Mouse (Mus musculus): ENCODE data around the gene Syt16.

Syt16 gene

DNA sequence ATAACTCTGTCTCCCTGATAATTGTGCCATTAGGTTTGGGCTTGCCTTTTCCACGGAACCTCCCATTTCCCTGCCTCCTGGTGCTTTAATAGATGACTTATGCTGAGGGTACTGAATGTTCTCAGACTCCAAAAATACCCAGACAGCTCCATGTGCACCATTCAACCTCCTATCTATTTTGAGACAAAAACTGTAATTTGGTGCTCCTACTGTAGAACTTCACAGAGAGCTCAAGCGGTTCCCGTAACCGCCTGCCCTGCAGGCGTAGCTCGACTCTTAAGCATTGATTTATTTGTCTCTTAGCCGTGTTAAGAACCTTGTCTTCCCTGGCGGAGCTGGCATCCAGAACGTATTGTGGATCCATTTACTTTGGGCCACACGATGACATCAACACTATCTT is 233.3 kb downstream of the Syt16 start:
- no peak for DNase-seq (ENCODE audit: low read depth)

DNA sequence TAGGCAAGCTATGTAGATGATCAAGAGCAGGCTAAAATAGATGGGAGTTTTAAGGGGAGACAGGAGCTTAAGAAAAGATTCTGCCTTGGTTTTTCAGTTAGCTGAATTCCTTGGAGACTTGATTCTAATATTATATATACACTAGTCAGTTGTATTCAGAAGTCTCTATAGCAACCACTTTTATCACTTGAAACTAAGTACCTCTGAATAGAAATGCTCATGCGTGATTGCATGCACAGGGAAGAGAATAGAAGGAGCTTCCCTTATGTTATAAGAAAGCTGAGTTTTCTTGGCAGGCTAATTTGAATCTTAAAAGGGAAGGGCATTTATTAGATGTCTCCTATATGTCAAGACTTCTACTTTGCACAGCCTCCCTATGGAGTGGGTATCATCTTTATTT is 235.4 kb downstream of the Syt16 start:
- no peak for DNase-seq (ENCODE audit: low read depth)

DNA sequence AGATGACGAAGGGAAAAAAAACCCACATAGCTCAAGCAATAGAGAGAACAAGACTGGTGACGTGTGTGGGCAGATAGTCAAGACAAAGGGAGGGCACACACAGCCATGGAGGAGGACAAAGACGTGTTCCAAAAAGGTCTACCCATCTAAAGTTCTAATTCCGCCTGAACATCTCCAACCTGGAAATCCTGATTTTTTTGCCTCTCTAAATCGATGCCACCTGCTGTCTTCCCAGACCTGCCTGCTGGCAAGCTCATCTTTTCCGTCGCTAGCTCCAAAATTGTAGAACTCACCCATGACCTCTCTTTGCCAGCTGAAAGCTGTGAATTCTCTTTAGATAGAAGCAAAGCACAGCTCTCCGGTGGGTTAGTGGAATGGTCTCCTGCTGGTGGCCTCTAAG is 238.7 kb downstream of the Syt16 start:
- no peak for DNase-seq (ENCODE audit: low read depth)

DNA sequence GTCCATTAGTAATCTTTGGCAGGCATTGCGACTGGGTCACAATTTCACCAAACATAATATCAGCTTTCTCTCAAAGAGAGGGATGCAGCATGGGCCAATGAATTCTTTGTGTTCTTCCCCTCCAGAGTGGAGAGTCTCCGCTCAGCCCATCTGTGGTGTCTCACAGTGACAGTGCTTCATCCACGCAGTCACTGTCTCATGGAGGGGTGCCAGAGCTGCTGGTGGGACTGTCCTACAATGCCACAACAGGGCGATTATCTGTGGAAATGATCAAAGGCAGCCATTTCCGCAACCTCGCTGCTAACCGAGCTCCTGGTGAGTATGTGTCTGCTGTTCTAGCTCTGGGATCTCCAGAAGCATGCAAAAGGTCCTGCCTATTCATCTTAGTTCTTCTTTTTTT is 240.6 kb downstream of the Syt16 start:
- DNase-seq (ENCODE audit: low read depth): no peak

DNA sequence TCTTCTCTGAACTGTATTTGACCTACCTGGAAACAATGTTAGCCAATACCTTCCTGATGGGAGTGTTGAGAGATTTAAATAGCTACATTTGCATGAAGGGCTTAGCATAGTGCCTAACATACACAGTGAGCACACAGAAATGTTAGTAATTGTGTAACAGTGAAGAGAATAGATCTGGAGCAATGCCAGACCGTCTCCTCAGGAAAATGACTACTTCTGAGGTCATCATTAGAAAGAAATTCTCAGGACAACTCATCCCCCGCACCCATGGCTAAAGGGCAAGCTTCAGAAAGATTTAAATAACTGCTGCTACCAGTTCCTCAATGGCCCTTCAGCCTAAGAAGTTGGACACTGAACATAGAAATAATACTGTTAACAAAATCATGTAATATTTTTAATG is 241.3 kb downstream of the Syt16 start:
- DNase-seq (ENCODE audit: low read depth): peak; percentile 9

DNA sequence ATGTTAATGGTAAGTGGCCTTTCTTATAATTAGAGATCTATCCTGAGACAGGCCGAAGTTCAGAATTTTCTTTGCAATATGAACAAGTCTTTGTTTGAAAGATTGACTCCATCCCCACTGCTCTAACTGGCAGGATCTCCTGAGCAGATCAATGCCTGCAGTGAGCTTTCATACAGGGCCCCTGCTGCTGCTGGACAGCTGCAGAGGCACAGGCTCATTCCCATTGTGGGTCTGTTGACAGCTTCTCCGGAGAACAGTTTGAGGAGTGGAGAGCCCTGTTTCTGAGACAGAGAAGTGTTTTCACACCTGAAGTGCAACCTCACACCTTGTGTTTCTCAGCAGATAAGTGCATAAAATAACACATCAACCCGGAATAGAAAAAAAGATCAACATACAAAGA is 267.4 kb downstream of the Syt16 start:
- no peak for DNase-seq (ENCODE audit: low read depth)

DNA sequence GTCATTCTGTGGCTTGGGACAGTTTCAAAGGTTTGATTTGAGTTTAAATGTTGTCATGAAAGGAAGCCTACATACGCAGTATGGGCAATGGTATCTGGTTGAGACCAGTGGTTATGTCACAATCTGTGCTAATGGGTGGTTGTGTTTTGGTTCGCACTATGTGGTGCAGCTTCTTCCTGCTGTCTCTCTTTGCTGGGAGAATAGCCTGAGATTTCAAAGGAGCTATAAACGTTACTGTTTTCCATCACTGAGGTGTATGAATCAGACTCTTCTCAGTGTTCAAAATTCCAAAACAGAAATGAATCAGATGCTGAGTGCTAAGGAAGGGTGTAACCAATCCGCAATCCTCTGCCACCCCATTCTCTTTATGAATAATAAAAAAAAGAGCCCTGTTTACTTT is 269.6 kb downstream of the Syt16 start:
- DNase-seq (ENCODE audit: low read depth): peak; percentile 9

DNA sequence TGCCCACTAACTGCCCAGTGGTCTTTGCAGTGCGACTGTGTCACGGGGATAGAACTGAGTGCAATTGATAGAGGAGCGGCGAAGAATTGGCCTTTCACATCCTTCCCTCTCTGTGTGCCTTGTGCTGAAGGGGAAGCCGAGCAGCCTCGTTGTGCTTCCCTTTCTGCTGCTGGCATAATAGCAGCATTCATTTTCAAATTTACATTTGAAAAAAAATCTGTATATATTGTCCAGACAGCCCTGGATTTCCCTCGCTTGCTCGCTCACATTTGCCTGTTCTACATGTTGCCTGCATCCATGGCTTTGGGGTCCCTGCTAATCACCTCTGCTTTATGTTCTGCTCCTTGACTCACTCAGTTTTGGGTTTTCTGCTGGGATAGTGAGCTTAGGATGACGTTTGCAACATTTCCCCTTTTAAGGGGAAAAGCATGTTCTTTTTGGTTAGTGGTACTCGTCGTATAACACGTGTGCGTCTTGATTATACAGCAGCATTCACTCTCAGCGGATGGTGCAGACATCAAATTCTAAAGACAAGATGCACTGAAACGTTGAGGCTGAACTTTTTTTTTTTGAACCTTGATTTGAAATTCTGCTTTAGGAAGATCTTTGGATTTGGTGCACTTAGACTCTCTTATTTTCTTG is 271.3 kb downstream of the Syt16 start:
- DNase-seq (ENCODE audit: low read depth): no peak

DNA sequence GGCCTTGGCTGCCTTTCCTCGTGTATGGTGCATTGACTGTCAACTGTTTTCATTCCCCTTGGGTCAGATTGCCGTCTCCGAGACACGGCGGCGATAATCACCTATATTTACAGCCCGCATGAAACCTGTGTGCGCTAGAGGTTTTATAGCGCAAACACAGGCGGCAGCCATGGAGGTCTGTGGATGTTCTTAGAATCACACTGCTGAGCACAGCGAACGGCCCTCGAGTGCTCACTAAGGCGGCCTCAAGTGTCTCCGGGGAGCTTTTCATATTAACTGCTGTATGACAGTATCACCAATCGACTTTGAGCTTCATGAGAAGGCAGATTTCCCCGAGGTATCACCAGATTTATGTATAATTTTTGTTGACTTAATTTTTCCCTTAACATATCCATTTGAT is 275.1 kb downstream of the Syt16 start:
- DNase-seq (ENCODE audit: low read depth): no peak

DNA sequence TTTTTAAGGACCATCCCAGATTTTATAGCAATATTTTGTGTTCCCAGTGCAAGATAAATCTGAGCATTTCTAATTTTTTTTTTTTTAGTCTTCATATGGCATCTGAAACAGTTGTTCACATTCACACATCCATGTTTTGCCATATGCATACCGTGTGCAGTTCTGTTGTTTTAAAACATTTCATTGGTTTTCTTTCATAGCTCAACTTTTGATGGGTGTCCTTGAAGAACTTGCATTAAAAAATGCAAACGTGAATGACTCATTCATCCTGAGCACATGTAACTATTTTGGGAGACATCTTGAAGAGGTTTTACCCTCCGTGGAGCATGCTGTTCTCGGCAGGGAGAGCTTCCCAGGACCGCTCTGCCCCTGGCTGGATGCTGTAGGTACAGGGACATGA is 279.8 kb downstream of the Syt16 start:
- DNase-seq (ENCODE audit: low read depth): no peak

DNA sequence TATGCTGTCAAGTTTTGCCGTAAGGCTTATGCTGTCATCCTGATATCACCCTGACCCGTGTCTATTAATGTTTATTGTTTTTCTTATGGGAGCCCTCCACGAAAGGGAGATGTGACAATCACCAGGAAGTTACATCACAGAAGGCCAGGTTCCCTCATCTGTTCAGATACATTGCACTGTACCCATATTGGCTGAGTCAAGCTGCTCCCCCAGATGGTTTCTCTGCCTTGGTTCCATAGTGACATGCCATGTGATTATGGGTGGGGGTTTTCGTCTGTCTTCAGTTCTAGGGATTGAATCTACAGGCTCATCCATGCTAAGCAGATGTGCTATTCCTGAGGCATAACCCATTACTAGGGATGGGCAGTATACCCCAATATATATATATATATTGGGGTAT is 283.9 kb downstream of the Syt16 start:
- no peak for DNase-seq (ENCODE audit: low read depth)

DNA sequence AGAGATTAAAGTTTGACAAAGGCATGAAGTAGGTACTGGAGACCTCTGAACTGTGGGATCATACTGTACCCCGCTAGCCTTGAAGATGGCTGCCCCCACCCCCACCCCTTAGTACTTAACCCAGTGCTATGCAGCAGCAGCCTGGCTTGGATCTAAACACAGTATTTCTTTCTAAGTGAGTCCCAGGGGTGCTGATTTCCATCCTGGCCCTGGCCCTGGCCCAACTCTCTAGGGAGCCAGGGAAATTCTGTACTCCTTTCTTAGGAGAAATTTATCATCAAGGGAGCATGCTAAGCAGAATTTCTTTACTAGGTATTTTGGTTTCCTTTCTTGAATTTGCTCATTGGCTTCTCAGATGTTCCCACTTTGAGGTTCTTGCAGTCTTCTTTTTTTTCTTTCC is 285.4 kb downstream of the Syt16 start:
- no peak for DNase-seq (ENCODE audit: low read depth)

DNA sequence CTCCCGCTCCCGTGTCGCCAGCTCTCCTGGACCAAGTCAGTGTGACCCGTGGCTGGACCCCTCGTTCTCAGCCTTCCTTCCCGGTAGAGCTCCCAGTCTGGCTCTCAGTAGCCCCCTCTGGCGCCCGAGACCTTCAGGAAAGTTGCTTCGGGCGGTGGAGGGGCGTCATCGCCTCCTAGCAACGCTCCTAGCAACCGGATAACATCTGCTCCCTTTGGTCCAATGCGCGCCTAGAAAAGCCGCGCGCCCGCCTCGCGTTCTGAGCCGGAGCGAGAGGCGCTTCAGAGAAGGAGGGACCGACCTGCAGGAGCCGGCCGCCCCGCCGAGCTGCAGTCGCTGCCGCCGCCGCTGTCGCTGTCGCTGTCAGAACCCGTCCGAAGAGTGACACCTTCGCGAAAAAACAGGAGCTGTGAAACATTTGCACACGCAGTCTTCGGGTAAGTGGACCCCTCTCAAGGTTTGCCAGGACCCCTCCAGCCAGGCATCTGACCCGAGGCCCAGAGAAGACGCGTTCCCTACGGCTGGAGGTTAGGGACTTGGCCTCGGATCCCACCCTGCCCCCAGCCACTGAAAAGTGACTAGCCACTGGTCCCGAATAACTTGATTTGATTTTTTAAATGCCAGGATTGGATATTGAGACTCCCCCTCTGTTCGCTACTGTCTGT is 286.7 kb downstream of the Syt16 start:
- no peak for DNase-seq (ENCODE audit: low read depth)

DNA sequence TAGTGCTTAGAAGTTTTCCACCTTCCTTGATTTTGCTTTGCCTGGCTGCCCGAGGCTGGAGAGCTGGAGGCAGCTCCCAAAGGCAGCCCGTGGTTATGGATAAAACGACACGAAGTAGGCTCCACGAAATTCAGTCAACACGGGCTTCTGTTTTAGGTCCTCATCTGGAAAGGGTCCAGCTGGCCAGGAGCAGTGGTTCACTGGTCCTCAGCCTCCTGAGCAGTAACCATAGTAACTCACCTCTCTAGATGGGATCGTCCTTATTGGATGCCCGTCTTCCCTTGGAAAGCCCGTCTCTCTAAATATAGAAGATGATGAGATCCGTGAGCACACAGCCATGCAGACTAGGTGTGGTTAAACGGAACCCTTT is 287.2 kb downstream of the Syt16 start:
- no peak for DNase-seq (ENCODE audit: low read depth)

DNA sequence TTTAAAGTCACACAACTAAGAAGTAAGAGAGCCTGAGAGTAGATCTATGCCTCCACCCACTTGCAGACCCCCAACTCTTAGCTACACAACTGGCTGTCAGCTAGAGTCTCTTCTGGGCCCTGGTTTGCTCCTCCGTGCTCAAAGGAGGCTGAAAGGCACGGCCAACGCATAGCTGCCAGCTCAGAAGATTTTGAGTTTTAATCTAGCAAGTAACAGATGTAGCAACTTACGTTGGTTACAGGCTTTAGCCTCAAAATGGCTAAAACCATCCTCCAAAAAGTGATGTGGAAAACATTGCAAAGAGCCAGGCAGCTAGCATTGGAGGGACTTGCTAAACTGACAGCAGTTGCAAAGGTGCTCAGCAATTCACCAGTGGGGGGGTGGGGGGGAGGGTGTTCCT is 293.5 kb downstream of the Syt16 start:
- DNase-seq (ENCODE audit: low read depth): no peak

DNA sequence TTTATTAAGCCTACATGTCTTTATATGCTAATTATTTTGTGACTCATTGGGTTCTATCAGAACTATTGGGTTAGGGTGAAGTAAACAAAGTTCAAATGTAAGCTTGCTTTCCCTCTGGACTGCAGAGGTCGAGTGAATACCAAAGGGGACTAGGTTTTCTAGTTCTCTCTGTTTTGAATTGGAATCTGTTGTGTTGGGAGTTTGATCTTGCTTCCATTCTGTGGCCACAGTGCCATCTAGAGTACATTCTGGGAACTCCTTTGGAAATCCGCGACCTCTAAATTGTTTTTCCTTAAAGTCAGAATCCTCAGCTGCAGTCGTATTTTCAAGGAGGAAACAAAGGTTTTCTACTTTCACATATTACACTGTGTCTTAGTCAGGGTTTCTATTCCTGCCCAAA is 296.2 kb downstream of the Syt16 start:
- DNase-seq (ENCODE audit: low read depth): peak; percentile 75

DNA sequence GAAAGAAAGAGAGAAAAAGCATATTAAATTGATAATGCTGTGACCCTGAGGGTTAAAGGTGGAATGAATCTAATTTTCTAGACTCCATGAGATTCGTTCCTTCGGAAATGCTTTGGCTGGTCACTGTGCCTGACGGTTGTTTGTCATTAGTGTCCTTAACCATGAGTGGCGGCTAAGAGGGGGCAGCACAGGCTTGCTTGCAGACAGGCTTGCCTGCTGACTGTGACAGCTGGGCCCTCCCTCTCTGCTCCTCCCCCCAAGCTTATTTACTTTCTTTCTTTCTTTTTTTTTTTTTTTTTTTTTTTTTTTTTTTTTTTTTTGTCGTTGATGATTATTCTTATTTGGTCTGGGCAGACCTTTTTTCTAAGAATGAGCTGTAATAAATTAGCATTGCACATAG is 298.9 kb downstream of the Syt16 start:
- DNase-seq (ENCODE audit: low read depth): no peak

DNA sequence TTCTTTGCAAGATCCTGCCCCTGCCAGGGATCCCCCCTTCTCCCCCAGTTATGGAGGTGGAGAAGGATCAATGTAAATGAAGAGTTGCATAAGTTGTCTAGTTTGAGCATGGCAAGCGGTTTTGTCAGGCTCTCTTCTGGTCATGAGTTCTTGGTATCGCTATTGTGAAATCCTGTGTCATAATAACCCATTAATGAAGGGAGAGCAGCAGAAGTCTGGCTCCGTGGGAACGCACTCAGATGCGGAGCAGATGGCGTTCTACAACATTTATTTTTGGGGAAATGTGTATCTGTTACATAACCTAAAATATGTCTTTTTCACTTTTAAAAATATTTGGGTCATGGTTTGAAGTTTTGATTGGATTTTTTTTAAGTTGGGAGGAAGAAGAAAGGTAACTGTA is 304.1 kb downstream of the Syt16 start:
- DNase-seq (ENCODE audit: low read depth): no peak

DNA sequence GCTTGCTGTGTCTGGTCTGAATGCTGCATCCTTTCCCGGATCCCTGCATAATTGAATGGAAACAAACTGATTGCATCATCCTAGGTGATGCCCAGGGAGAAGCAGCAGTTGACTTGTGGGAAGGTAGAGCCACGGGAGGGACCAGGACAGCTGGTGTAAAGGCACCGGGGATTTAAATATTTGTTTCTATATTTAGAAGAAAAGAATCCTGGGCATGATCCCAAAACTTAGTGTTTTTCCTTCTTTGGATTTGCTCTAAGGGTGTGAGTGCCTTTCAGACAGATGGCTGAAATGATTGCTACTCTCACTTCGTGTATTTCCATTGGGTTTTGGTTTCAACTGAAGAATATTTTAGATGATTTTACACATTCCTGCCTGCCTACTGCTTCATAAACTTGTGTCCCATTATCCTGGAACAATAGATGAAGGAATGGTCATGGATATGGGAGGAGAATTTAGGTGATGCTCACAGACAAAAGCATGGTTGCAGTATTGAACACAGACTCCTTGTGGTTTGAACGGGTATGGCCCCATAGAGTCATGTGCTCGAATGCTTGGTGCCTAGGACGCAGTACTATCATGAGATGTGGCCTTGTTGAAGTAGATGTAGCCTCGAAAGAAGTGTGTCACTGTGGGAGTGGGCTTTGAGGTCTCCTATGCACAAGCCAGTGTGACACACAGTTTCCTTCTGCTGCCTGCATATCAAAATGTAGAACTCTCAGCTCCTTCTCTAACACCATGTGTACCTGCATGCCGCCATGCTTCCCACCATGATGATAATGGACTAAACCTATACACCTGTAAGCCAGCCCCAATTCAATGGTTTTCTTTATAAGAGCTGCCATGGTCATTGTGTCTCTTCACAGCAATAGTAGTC is 306.2 kb downstream of the Syt16 start:
- DNase-seq (ENCODE audit: low read depth): no peak

DNA sequence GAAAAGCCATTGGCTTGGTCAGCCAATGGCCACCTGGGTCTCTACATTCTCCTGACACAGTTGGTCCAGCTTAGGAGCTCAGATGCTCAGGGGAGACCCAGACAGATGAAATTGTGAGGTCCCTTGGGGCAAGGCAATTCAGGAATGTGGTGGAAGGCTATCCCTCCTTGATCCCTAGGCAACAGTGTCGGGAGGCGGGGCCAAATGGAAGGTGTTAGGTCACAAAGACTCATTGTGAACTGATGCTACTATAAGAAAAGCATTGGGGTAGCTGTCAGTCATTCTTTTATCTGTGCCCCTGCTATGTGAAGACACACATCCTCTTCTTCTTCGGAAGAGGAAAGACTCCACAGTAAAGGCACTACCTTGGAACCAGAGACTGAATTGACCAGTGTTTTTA is 315.1 kb downstream of the Syt16 start:
- DNase-seq (ENCODE audit: low read depth): no peak

DNA sequence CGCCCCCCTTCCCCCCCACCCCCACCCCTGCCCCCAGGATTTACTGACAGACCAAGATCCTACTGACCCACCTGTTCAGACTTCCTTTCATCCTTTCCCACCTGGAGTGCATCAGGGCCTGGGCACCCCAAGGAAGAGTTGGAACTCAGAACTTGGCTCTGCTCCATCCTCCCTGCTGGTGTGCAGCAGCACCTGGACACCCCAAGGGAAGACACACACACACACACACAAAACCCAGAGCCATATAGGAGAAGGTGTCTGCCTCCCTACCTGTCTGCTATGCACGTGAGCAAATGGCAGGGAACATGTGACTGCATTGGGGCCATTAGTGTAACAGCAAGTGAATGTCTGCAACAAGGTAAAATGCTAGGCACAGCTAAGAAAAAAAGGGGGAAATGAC is 317.8 kb downstream of the Syt16 start:
- DNase-seq (ENCODE audit: low read depth): no peak

DNA sequence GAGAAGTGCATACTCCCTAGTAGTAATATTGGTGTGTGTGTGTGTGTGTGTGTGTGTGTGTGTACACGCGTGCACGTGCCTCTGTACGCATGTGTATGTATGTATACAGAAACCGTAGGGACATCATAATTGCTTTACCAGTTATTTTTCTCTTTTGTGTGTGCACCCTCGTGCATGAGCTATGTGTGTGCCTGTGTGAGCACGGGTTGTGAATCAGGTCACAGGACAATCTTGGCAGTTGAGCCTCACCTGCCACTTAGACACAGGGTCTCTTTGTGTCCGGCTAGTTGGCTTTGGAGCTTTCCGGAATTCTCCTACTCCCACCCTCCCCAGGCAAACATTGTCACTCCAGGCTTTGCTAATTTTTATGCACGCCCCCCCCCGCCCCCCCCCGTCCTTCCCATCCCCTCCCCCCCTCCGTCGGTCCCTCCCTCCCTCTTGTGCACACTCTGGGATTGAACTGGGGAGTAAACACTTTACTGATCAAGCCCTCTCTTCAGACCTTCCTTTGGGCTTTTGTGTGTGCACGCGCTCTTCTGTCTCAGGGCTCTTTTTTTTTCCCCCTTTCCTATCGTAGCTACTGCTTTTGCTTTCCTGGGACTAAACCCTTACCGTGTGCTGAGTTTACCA is 319.0 kb downstream of the Syt16 start, which contains the start of gene Gm11042:
Gene Gm11042 (minus strand): TSS at position 51 of the 630 bp plus-strand sequence.
- peak; percentile 9 for DNase-seq (ENCODE audit: low read depth)
